Mouse (Mus musculus) embryonic fibroblast, embryonic 13.5 days (primary cell): ENCODE results near the gene Aunip.

Experiments used
- CTCF ChIP-seq: IDR thresholded peaks from 2 replicates; pipeline ENCODE4 v1.5.1; 2011; ENCODE audit warnings: mild to moderate bottlenecking, control low read depth, low read length, moderate library complexity, borderline replicate concordance; ENCODE audit not compliant: insufficient read depth
- POLR2A ChIP-seq: IDR thresholded peaks from 2 replicates; pipeline ENCODE4 v1.6.1; 2011; ENCODE audit warnings: low read depth, mild to moderate bottlenecking, control low read depth, low read length, moderate library complexity

DNA sequence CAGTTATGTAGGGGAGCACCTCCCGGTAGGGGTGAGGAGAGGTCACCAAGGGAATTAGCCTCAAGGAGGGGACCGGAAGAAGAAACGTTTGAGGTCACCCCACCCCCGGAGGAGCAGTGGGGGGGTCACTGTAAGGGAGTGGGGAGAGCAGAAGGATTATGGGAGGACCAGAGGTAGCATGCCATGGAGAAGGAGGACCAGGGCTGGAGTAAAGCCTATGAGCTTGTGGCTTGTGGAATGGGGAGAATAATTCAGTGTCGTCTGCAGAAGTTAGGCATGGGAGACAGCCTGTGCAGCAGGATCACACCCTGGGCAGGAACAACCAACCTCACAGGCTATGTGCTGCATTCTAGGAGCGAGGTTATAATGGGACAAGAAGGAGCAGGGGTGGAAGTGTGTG lies 13.6 kb upstream of the Aunip start:
- TF ChIP-seq POLR2A = no peak
- TF ChIP-seq CTCF = no peak
